Mouse (Mus musculus) common myeloid progenitor, adult 5-6 weeks (primary cell): Measurements from ENCODE around the gene Gm10406. TPM values are rescaled to one million over a fixed set of nuclear protein-coding genes. Genes with fewer than 3 reads are reported as not detected.
"Not testable (repeated sequence)": the region's sequence is repeated elsewhere in the genome, so short reads cannot be mapped to it uniquely, and the experiment has no call there.

Experiments
- ATAC-seq: replicated peaks from 2 replicates; pipeline ENCODE4 v1.8.0; 2016; ENCODE audit warnings: low read depth, mild to moderate bottlenecking, moderate TSS enrichment, inconsistent platforms; ENCODE audit not compliant: poor library complexity, severe bottlenecking
- total RNA-seq: library from RNA; stranded (forward); fragments of 200-1000, 187-1606 nt; gene quantifications from 2 replicates; pipeline ENCODE4 v1.2.3, GENCODE M21; 2017

Gene Gm10406
- not detected in 2 replicates for total RNA-seq

GRCm38 (mm10) chr14:7026781-7027749 lies at the start of gene Gm10406:
Gene Gm10406 (minus strand): TSS chr14:7027449.
- not testable (repeated sequence) for ATAC-seq

- ATAC-seq, result not testable (repeated sequence)
Measured at GRCm38 (mm10) chr14:7044870-7045269, 17.6 kb upstream of the Gm10406 start, which contains the start of gene Gm3685. Gene Gm3685 (minus strand): TSS chr14:7044970.

- ATAC-seq, result not testable (repeated sequence)
Measured at GRCm38 (mm10) chr14:7026274-7026673, 975 bp downstream of the Gm10406 start.

- not testable (repeated sequence) for ATAC-seq
Measured at GRCm38 (mm10) chr14:6973718-6974117, 53.5 kb downstream of the Gm10406 start, which contains the start of gene Gm6356. Gene Gm6356 (minus strand): TSS chr14:6973818.

Other genes with a start within 250 kb of the Gm10406 start
- gene Gm3642, start 187.1 kb downstream of the Gm10406 start, total RNA-seq, result not detected in 2 replicates
- not detected in 2 replicates for gene Gm3667, start 137.5 kb downstream of the Gm10406 start, total RNA-seq
- gene Gm6356, start 53.6 kb downstream of the Gm10406 start, total RNA-seq, result not detected in 2 replicates
- not detected in 2 replicates for gene Gm3685, start 17.5 kb upstream of the Gm10406 start, total RNA-seq
- 0.78 TPM in 1 of 2 replicates, not detected in the other for gene Gm3696, start 73.2 kb upstream of the Gm10406 start, total RNA-seq
- gene Gm6676, start 98.0 kb upstream of the Gm10406 start, total RNA-seq, result not detected in 2 replicates
- gene Gm3512, start 147.1 kb upstream of the Gm10406 start, total RNA-seq, result 0.82 and 0.87 TPM in 2 replicates
- gene Gm16434, start 167.1 kb upstream of the Gm10406 start, total RNA-seq, result not detected in 2 replicates
- not detected in 2 replicates for gene Gm3727, start 237.3 kb upstream of the Gm10406 start, total RNA-seq